Comparison of ENCODE assay signal across 1 mouse cellular context in genomic region chr1:58268231-58268630, GRCm38 (mm10).
TF ChIP-seq lines count a peak whose summit lies in the region.

No protein-coding gene starts in this region.

TF ChIP-seq in CH12.LX, 34 proteins besides CTCF, POLR2A, EP300 and RAD21:
- TF ChIP-seq HCFC1 (IDR thresholded peaks at IDR 0.05; ENCODE audit: low read depth, low read length), result no peak
- no peak for TF ChIP-seq MAFK (IDR thresholded peaks at IDR 0.05; ENCODE audit: insufficient replicate concordance, low read length)
- TF ChIP-seq SMC3 (IDR thresholded peaks at IDR 0.05; ENCODE audit: low read depth, low read length), result peak; percentile 83
- peak; percentile 42; the same call in 1 of the 2 replicates for TF ChIP-seq MAZ (IDR thresholded peaks at IDR 0.05; ENCODE audit: low read depth, low read length)
- no peak for TF ChIP-seq UBTF (IDR thresholded peaks at IDR 0.05; ENCODE audit: low read depth, low read length)
- no peak for TF ChIP-seq MYC (IDR thresholded peaks at IDR 0.05; ENCODE audit: low read depth, low read length)
- TF ChIP-seq USF2 (conservative IDR thresholded peaks at IDR 0.05; ENCODE audit: low read depth, low read length), result no peak
- TF ChIP-seq ZNF384 (IDR thresholded peaks at IDR 0.05; ENCODE audit: low read depth, low read length), result no peak
